Mouse (Mus musculus): Measurements from ENCODE around the gene Nedd9.
A peak's percentile ranks its signal among the peaks of the same experiment; 100 is the strongest.
"Not testable (repeated sequence)": the region's sequence is repeated elsewhere in the genome, so short reads cannot be mapped to it uniquely, and the experiment has no call there.

Gene Nedd9

GRCm38 (mm10) chr13:41293595-41293994 is 193.6 kb downstream of the Nedd9 start:
- DNase-seq = no peak

- DNase-seq = no peak
These were observed 195.6 kb downstream of the Nedd9 start for GRCm38 (mm10) chr13:41291466-41291974.

- no peak for DNase-seq
These were observed 200.9 kb downstream of the Nedd9 start for GRCm38 (mm10) chr13:41286285-41286684.

GRCm38 (mm10) chr13:41285448-41285847 is 201.7 kb downstream of the Nedd9 start:
- no peak for DNase-seq

- peak; percentile 82 to 90 for DNase-seq
These were observed 203.9 kb downstream of the Nedd9 start for GRCm38 (mm10) chr13:41283256-41283655.

GRCm38 (mm10) chr13:41280696-41281095 is 206.5 kb downstream of the Nedd9 start:
- no peak for DNase-seq

- DNase-seq = no peak
These were observed 213.1 kb downstream of the Nedd9 start, which contains the start of gene Gm17364 for GRCm38 (mm10) chr13:41273927-41274650. TSS of gene Gm17364 (minus strand) at chr13:41273977.

- DNase-seq = peak in 1 of 2 experiments; percentile 31
These were observed 219.2 kb downstream of the Nedd9 start for GRCm38 (mm10) chr13:41267827-41268408.

GRCm38 (mm10) chr13:41263304-41264006 is 223.7 kb downstream of the Nedd9 start:
- DNase-seq = no peak

GRCm38 (mm10) chr13:41261617-41262016 is 225.5 kb downstream of the Nedd9 start:
- DNase-seq = not testable (repeated sequence)
